ENCODE assay signal across 8 mouse cellular contexts in genomic region chr14:30716953-30717285, GRCm38 (mm10). TPM values are rescaled to one million over a fixed set of nuclear protein-coding genes. Genes with fewer than 3 reads are reported as not detected.
DNase-seq lines count a peak whose midpoint lies in the region; ATAC-seq lines count a peak whose summit lies in the region.

No protein-coding gene starts in this region.

- H3K9ac ChIP-seq in heart, embryonic 14.5 days (ENCODE audit: low read length) = peak overlapping the region; percentile 79
- peak overlapping the region; percentile 88 for H3K9ac ChIP-seq in forebrain, embryonic 16.5 days (replicated peaks; ENCODE audit: low read depth, low read length)
- peak overlapping the region; percentile 94 for H3K9ac ChIP-seq in limb, embryonic 11.5 days (ENCODE audit: low read length)

- no peak for ATAC-seq in heart, embryonic 14.5 days (ENCODE audit: insufficient number of reproducible peaks, insufficient read depth, low FRiP score, low read depth)
- no peak for ATAC-seq in forebrain, embryonic 16.5 days
- no peak for ATAC-seq in limb, embryonic 11.5 days (ENCODE audit: insufficient number of reproducible peaks, low FRiP score, low TSS enrichment, low read depth)

- H3K27me3 ChIP-seq in heart, embryonic 14.5 days (ENCODE audit: control insufficient read depth, insufficient read depth, low read length) = 0 out of 2 replicates have a peak, but pooled peaks cover 4% of the 10 kb centered on the region
- H3K27me3 ChIP-seq in forebrain, embryonic 16.5 days (replicated peaks; ENCODE audit: control insufficient read depth, insufficient read depth, low read length) = no peaks in the 10 kb centered on the region
- H3K27me3 ChIP-seq in limb, embryonic 11.5 days (ENCODE audit: control insufficient read depth, insufficient read depth, low read length) = peaks cover 5% of the 10 kb centered on the region; the same call in 1 of the 2 replicates

- H3K36me3 ChIP-seq in heart, embryonic 14.5 days (ENCODE audit: control insufficient read depth, insufficient read depth, low read length) = no peaks in the 10 kb centered on the region
- H3K36me3 ChIP-seq in forebrain, embryonic 16.5 days (ENCODE audit: control insufficient read depth, insufficient read depth) = no peaks in the 10 kb centered on the region
- H3K36me3 ChIP-seq in limb, embryonic 11.5 days (ENCODE audit: control insufficient read depth, insufficient read depth, low read length) = no peaks in the 10 kb centered on the region

- no peak overlapping the region for H3K27ac ChIP-seq in heart, embryonic 14.5 days (replicated peaks in 1 of 2; ENCODE audit: control insufficient read depth in 1 of 2, insufficient read depth in 1 of 2, low read depth in 2 of 2, low read length in 2 of 2)
- H3K27ac ChIP-seq in forebrain, embryonic 16.5 days (ENCODE audit: low read length) = no peak overlapping the region; the same call in 1 of the 2 replicates
- H3K27ac ChIP-seq in limb, embryonic 11.5 days (replicated peaks; ENCODE audit: low read depth, low read length) = no peak overlapping the region

- peak overlapping the region; percentile 91 to 99 for H3K4me3 ChIP-seq in heart, embryonic 14.5 days (ENCODE audit: control insufficient read depth in 1 of 2, insufficient read depth in 1 of 2, low read depth in 1 of 2, low read length in 2 of 2)
- H3K4me3 ChIP-seq in forebrain, embryonic 16.5 days (replicated peaks; ENCODE audit: low read length) = peak overlapping the region; percentile 89
- H3K4me3 ChIP-seq in limb, embryonic 11.5 days (ENCODE audit: low read depth, low read length) = peak overlapping the region; percentile 80

- no peak for DNase-seq in heart, postnatal 36 days
- DNase-seq in R1 (ENCODE audit: low read depth, low spot score) = peak; percentile 12
- no peak for DNase-seq in limb, embryonic 11.5 days (ENCODE audit: low spot score)
- DNase-seq in naive thymus-derived CD4-positive, alpha-beta T cell, adult 2 months (ENCODE audit: low read depth) = peak; percentile 71
- DNase-seq in right cerebral cortex, adult 18-20 months = no peak
- DNase-seq in frontal cortex, postnatal 10 days (ENCODE audit: low spot score in 2 of 2) = no peak

- intact Hi-C loops in heart, postnatal 36 days (cut with DNase I) = loop anchor here (5.0 kb wide), 3 partner anchors 75 to 150 kb away; partner anchors contain the start of gene Tmem110

- peaks cover 0 to 8% of the 10 kb centered on the region in 2 experiments; a peak in 1 of 4 replicates for H3K4me1 ChIP-seq in heart, embryonic 14.5 days (ENCODE audit: control insufficient read depth in 2 of 2, insufficient read depth in 2 of 2, low read length in 2 of 2)
- peaks cover 9% of the 10 kb centered on the region for H3K4me1 ChIP-seq in forebrain, embryonic 16.5 days (replicated peaks; ENCODE audit: control insufficient read depth, insufficient read depth, low read length)
- H3K4me1 ChIP-seq in limb, embryonic 11.5 days (ENCODE audit: control insufficient read depth, insufficient read depth, low read length) = 0 out of 2 replicates have a peak, but pooled peaks cover 3% of the 10 kb centered on the region

- 14% methylated on average over 7 of the region's 7 CpGs for WGBS in heart, embryonic 14.5 days
- 2% methylated on average over 7 of the region's 7 CpGs for WGBS in forebrain, embryonic 16.5 days
- WGBS in limb, embryonic 11.5 days = 9% methylated on average over 7 of the region's 7 CpGs

- peak overlapping the region; percentile 93 for H3K4me2 ChIP-seq in heart, embryonic 14.5 days (ENCODE audit: low read length)
- peak overlapping the region; percentile 61 for H3K4me2 ChIP-seq in forebrain, embryonic 16.5 days (ENCODE audit: low read length)
- peak overlapping the region; percentile 75 for H3K4me2 ChIP-seq in limb, embryonic 11.5 days (ENCODE audit: low read depth, severe bottlenecking)

- no peaks in the 10 kb centered on the region for H3K9me3 ChIP-seq in heart, embryonic 14.5 days (ENCODE audit: control insufficient read depth, low read length)
- H3K9me3 ChIP-seq in forebrain, embryonic 16.5 days (ENCODE audit: control insufficient read depth, low read length) = no peaks in the 10 kb centered on the region
- no peaks in the 10 kb centered on the region for H3K9me3 ChIP-seq in limb, embryonic 11.5 days (ENCODE audit: control insufficient read depth, low read length)

RNA-seq across cellular contexts. Expression of gene Sfmbt1, which starts 2.3 kb away (rescaled TPM):
- 11.1 TPM in 2 replicates for polyA plus RNA-seq in heart, embryonic 14.5 days (2014; fragmentation: Nextera tagmentation; extraction: Ambion mirVana)
- total RNA-seq in heart, postnatal 36 days (2021) = 10 to 100 TPM; 11.1 to 13.4 TPM
- polyA plus RNA-seq in forebrain, embryonic 16.5 days (2015; fragmentation: Nextera tagmentation; extraction: Ambion mirVana) = 19.9 and 21.9 TPM in 2 replicates
- 19.8 and 19.9 TPM in 2 replicates for polyA plus RNA-seq in limb, embryonic 11.5 days (2014; fragmentation: Nextera tagmentation; extraction: Ambion mirVana)

Comparison
In these comparisons a context has a peak if more than half of its experiments do, and no peak if none do; other contexts are left out.
1. DNase-seq: peak in R1 (single experiment) and naive thymus-derived CD4-positive, alpha-beta T cell, adult 2 months (single experiment); none in heart, postnatal 36 days (0 of 2), limb, embryonic 11.5 days (single experiment), right cerebral cortex, adult 18-20 months (single experiment) and frontal cortex, postnatal 10 days (0 of 2).
2. Peak in every context shown above with its lines, with median percentiles within 50 percentile points of each other: H3K4me2 ChIP-seq, H3K4me3 ChIP-seq and H3K9ac ChIP-seq.